Mouse (Mus musculus) cortical plate, adult 2 months (tissue): Measurements from ENCODE around the gene Dpy19l3.

Source experiments
- CTCF ChIP-seq: fragments of 200-500 bp; IDR thresholded peaks from 2 replicates; pipeline ENCODE4 v1.5.1; 2011; ENCODE audit warnings: mild to moderate bottlenecking, control low read depth, low read length; ENCODE audit not compliant: insufficient read depth; ENCODE audit errors: extremely low read depth
- POLR2A ChIP-seq: fragments of 200-500 bp; IDR thresholded peaks from 2 replicates; pipeline ENCODE4 v1.6.1; 2011; ENCODE audit warnings: mild to moderate bottlenecking, low read length, control low read depth; ENCODE audit not compliant: insufficient read depth; ENCODE audit errors: extremely low read depth

- TF ChIP-seq CTCF = no peak
- TF ChIP-seq POLR2A = no peak
Observed at GRCm38 (mm10) chr7:35648239-35649069, 105.8 kb downstream of the Dpy19l3 start.
